Comparison of ENCODE assay signal across 15 mouse cellular contexts in the genomic region with DNA sequence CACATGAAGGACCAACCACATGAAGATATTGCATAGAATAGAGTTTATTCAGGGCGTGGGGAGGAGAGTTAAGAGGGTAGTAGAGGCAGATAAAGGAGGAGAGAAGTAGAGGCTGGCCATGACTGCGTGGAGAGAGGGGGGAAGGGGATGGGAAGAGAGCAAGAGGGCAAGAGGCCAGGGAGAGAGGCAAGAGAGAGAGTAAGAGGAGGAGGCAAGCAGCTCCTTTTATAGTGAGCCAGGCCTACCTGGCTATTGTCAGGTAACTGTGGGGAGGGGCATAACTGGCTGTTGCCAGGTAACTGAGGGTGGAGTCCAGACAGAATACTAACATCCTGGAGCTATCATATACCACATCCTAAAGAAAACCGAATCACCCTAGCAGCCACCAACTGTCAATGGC.
"Had no signal": no experiment of that assay in that cellular context is flagged by ENCODE, and none has a peak within 500 bp of the region (broad histone marks: within the 10 kb centered on the region; RNA-seq: fewer than 3 reads in every experiment).

No protein-coding gene starts in this region.

- H3K36me3 ChIP-seq: limb, embryonic 12.5 days; liver, embryonic 13.5 days; lung, embryonic 15.5 days; midbrain, embryonic 15.5 days; stomach, embryonic 15.5 days had no signal

- DNase-seq: kidney, postnatal 10 days; kidney, postnatal 4 days; liver; liver, embryonic 13.5 days; liver, postnatal 0 days; lung, postnatal 14 days; right cerebral cortex, postnatal 14 days; thymus, postnatal 4 days had no signal

- H3K4me3 ChIP-seq: layer of hippocampus, adult 2 months; limb, embryonic 12.5 days; liver, embryonic 13.5 days; lung, embryonic 15.5 days; megakaryocyte, embryonic 14.5 days; midbrain, embryonic 15.5 days; stomach, embryonic 15.5 days had no signal

- H3K27me3 ChIP-seq: limb, embryonic 12.5 days; liver, embryonic 13.5 days; lung, embryonic 15.5 days; midbrain, embryonic 15.5 days; stomach, embryonic 15.5 days had no signal

- H3K27ac ChIP-seq: layer of hippocampus, adult 2 months; limb, embryonic 12.5 days; liver, embryonic 13.5 days; lung, embryonic 15.5 days; macrophage; midbrain, embryonic 15.5 days; stomach, embryonic 15.5 days had no signal

- H3K4me1 ChIP-seq: limb, embryonic 12.5 days; liver, embryonic 13.5 days; lung, embryonic 15.5 days; stomach, embryonic 15.5 days had no signal
